Mouse (Mus musculus) heart, embryonic 14.5 days (tissue): ENCODE data around the gene Stac3. TPM values are rescaled to one million over a fixed set of nuclear protein-coding genes. Genes with fewer than 3 reads are reported as not detected.

Experiments
- ATAC-seq: fragments of 200-750 bp; cut with Nextera tagmentation; 2 replicates; pipeline ENCODE4 v1.8.0; 2017; ENCODE audit warnings: low read depth, moderate TSS enrichment; ENCODE audit not compliant: insufficient number of reproducible peaks, insufficient read depth, low FRiP score
- H3K27ac ChIP-seq, 2 experiments: fragments of 200-500 bp in 1 of 2; fragments of 300-500 bp in 1 of 2; sonication (generic) in 1 of 2; replicated peaks in 1 of 2; 2 replicates each; pipeline ENCODE4 v1.5.1; 2012 to 2014; ENCODE audit warnings: low read depth in 2 of 2, low read length in 2 of 2, control low read depth in 1 of 2, mild to moderate bottlenecking in 1 of 2, mixed read lengths in 1 of 2; ENCODE audit not compliant: control insufficient read depth in 1 of 2, insufficient read depth in 1 of 2
- H3K27me3 ChIP-seq: fragments of 300-500 bp; sonication (generic); 2 replicates; pipeline ENCODE4 v1.6.1; 2014; ENCODE audit warnings: mild to moderate bottlenecking, low read length, control low read depth; ENCODE audit not compliant: control insufficient read depth, insufficient read depth
- H3K36me3 ChIP-seq: fragments of 300-500 bp; sonication (generic); 2 replicates; pipeline ENCODE4 v1.6.1; 2014; ENCODE audit warnings: mild to moderate bottlenecking, control low read depth, low read length, mixed read lengths; ENCODE audit not compliant: control insufficient read depth, insufficient read depth
- H3K4me1 ChIP-seq, 2 experiments: fragments of 200-500 bp in 1 of 2; fragments of 300-500 bp in 1 of 2; sonication (generic) in 1 of 2; 2 replicates each; pipeline ENCODE4 v1.6.1; 2012 to 2014; ENCODE audit warnings: low read length in 2 of 2, control low read depth in 1 of 2, mixed read lengths in 1 of 2; ENCODE audit not compliant: control insufficient read depth in 2 of 2, insufficient read depth in 2 of 2
- H3K4me2 ChIP-seq: fragments of 300-500 bp; sonication (generic); 2 replicates; pipeline ENCODE4 v1.6.1; 2014; ENCODE audit warnings: mild to moderate bottlenecking, low read length
- H3K4me3 ChIP-seq, 2 experiments: fragments of 200-500 bp in 1 of 2; fragments of 300-500 bp in 1 of 2; sonication (generic) in 1 of 2; 2 replicates each; pipeline ENCODE4 v1.5.1; 2012 to 2014; ENCODE audit warnings: low read length in 2 of 2, mild to moderate bottlenecking in 2 of 2, control low read depth in 1 of 2, low read depth in 1 of 2, moderate library complexity in 1 of 2; ENCODE audit not compliant: control insufficient read depth in 1 of 2, insufficient read depth in 1 of 2
- H3K9ac ChIP-seq: fragments of 300-500 bp; sonication (generic); 2 replicates; pipeline ENCODE4 v1.6.1; 2014; ENCODE audit warnings: mild to moderate bottlenecking, low read length
- H3K9me3 ChIP-seq: fragments of 300-500 bp; sonication (generic); 2 replicates; pipeline ENCODE4 v1.6.1; 2016; ENCODE audit warnings: low read length, control low read depth; ENCODE audit not compliant: control insufficient read depth
- WGBS: fragments of 180-500 bp; shearing (Covaris S2); extraction: QIAGEN DNeasy Blood & Tissue Kit; methylation state at CpG from one replicate; pipeline ENCODE4 v1.1.7; 2014; 5-methylcytosine and 5-hydroxymethylcytosine counted together
- polyA plus RNA-seq: library from polyadenylated mRNA; unstranded; fragments of >200 nt; fragmentation: Nextera tagmentation; extraction: Ambion mirVana; gene quantifications from 2 replicates; pipeline ENCODE4 v1.2.1, GENCODE M21; 2014

Gene Stac3
- polyA plus RNA-seq, 1 experiment from 2014 or later, result 0.31 TPM

GRCm38 (mm10) chr10:127530945-127531344 is 29.5 kb downstream of the Stac3 start:
- 2% methylated on average over 24 of the region's 25 CpGs for WGBS
- Histone ChIP-seq H3K9me3 (no peaks in the 10 kb centered on the region), H3K9ac (no peak overlapping the region), H3K4me1 (peaks cover 11 to 28% of the 10 kb centered on the region in 2 experiments), H3K36me3 (no peaks in the 10 kb centered on the region), H3K4me2 (no peak overlapping the region), H3K27me3 (peaks cover 100% of the 10 kb centered on the region), H3K27ac (no peak overlapping the region), H3K4me3 (0 out of 4 replicates have a peak overlapping the region, but pooled peaks of 1 of the 2 experiments have one; percentile 3)
- no peak for ATAC-seq

DNA sequence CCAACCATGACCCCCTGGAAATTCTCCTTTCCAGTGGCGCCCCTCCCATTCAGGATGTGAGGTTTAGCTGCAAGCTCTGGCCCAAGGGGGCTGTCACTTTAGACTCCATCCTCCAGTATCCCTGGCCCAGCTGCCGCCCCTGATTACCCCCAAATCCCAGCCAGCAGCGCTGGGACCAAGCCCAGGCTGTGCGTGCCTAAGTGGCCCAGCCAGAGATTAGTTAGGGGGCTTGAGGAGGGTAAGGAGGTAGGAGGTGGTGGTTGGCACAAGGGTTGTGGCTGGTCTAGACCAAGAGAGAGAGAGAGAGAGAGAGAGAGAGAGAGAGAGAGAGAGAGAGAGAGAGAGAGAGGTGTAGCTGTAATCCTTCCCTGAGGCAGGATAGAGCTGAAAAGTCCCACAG is 30.1 kb downstream of the Stac3 start:
- Histone ChIP-seq H3K27ac (no peak overlapping the region), H3K9me3 (no peaks in the 10 kb centered on the region), H3K4me2 (no peak overlapping the region), H3K4me3 (no peak overlapping the region), H3K36me3 (no peaks in the 10 kb centered on the region), H3K9ac (no peak overlapping the region), H3K27me3 (peaks cover 100% of the 10 kb centered on the region), H3K4me1 (peaks cover 8 to 22% of the 10 kb centered on the region in 2 experiments)
- 1% methylated on average over 4 of the region's 4 CpGs for WGBS
- ATAC-seq, result no peak

GRCm38 (mm10) chr10:127534036-127534928 is 32.8 kb downstream of the Stac3 start, which contains the start of gene Nxph4:
Gene Nxph4, minus strand, starts transcription at chr10:127534559.
- Histone ChIP-seq H3K4me1 (peaks cover 8 to 19% of the 10 kb centered on the region in 2 experiments), H3K27me3 (peaks cover 79% of the 10 kb centered on the region), H3K4me3 (peak within 1 kb of the TSS; percentile 48 to 49), H3K27ac (no peak within 1 kb of the TSS), H3K4me2 (peak within 1 kb of the TSS; percentile 77), H3K36me3 (0 out of 2 replicates have a peak, but pooled peaks cover 7% of the 10 kb centered on the region), H3K9ac (peak within 1 kb of the TSS; percentile 31), H3K9me3 (no peaks in the 10 kb centered on the region)
- under 1% methylated on average over 64 of the region's 78 CpGs for WGBS
- ATAC-seq, result 0 out of 2 replicates have a peak, but pooled peaks have one; percentile 25

- H3K36me3 ChIP-seq, result 0 out of 2 replicates have a peak, but pooled peaks cover 8% of the 10 kb centered on the region
- no peak overlapping the region for H3K9ac ChIP-seq
- WGBS, result 1% methylated on average over 26 of the region's 30 CpGs
- peak overlapping the region; percentile 19 to 48; a peak in 3 of 4 replicates for H3K4me3 ChIP-seq
- H3K4me1 ChIP-seq, result peaks cover 8 to 19% of the 10 kb centered on the region in 2 experiments
- peaks cover 72% of the 10 kb centered on the region for H3K27me3 ChIP-seq
- no peak for ATAC-seq
- H3K4me2 ChIP-seq, result peak overlapping the region; percentile 77
- H3K9me3 ChIP-seq, result no peaks in the 10 kb centered on the region
- H3K27ac ChIP-seq, result no peak overlapping the region
These were observed 33.5 kb downstream of the Stac3 start for GRCm38 (mm10) chr10:127534929-127535384.

DNA sequence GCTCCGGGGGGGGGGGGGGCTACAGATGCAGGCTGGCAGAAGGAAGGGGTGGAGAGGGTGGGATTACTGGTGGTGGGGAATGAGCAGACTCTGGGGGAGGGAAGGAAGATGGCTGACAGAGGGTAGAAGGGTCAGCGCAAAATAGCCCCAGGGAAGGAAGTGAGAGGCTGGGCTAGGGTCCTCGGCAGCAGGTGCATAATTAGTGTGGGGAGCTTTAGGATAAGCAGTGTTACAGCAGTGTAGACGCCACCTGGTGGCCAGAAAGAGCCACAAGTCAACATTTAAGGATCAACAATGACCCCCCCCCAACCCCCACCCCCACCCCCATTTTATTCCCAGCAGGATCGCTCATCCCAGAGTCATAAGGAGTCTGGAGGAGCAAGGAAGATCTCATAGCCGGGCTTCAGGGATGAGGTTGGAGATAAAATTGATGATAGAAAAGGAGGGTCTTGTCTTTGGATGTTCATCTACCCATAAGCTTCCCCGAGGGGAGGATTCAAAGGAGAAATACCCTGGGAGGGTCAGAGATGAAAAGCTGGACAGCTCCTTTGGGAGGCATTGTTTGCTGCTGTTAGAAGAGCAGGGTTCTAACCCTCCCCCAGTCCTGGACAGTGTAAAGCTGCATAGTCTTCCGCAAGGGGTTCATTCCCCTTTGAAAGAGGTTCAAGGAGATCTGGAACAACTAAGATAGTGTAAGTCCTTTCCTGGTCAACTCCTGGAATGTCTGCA is 35.3 kb downstream of the Stac3 start:
- peaks cover 54% of the 10 kb centered on the region for H3K27me3 ChIP-seq
- no peak overlapping the region for H3K27ac ChIP-seq
- no peak overlapping the region for H3K9ac ChIP-seq
- no peak overlapping the region for H3K4me2 ChIP-seq
- peaks cover 23% of the 10 kb centered on the region; the same call in 1 of the 2 replicates for H3K36me3 ChIP-seq
- H3K4me1 ChIP-seq, result peaks cover 8 to 16% of the 10 kb centered on the region in 2 experiments
- WGBS, result 17% methylated on average over 8 of the region's 8 CpGs
- no peak for ATAC-seq
- H3K4me3 ChIP-seq, result no peak overlapping the region
- H3K9me3 ChIP-seq, result no peaks in the 10 kb centered on the region

- peaks cover 42% of the 10 kb centered on the region for H3K27me3 ChIP-seq
- ATAC-seq, result no peak
- H3K4me2 ChIP-seq, result no peak overlapping the region
- no peaks in the 10 kb centered on the region for H3K9me3 ChIP-seq
- WGBS, result 23% methylated on average over 7 of the region's 7 CpGs
- no peak overlapping the region for H3K4me3 ChIP-seq
- H3K27ac ChIP-seq, result no peak overlapping the region
- H3K9ac ChIP-seq, result no peak overlapping the region
- peaks cover 8 to 16% of the 10 kb centered on the region in 2 experiments for H3K4me1 ChIP-seq
- H3K36me3 ChIP-seq, result peaks cover 33% of the 10 kb centered on the region; the same call in 1 of the 2 replicates
These were observed 36.5 kb downstream of the Stac3 start for GRCm38 (mm10) chr10:127537854-127538583.

DNA sequence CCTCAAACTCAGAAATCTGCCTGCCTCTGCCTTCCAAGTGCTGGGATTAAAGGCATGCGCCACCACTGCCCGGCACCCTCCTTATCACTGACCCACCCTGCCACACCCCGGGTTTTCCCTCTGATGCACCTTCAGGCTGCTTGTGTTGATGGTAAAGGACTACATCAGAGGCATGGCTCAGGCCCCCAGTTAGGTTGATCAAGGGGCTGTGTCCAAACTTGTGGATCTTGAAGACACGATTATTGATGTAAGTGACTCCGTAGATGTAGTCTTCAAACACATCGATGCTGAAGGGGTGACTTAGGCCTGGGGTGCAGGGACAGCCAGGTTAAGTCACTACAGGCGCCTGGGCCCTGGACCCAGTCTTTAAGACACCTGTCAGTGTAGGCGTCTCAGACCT is 40.0 kb downstream of the Stac3 start:
- Histone ChIP-seq H3K4me3 (no peak overlapping the region), H3K27ac (no peak overlapping the region), H3K4me1 (no peaks in the 10 kb centered on the region; a peak in 1 of 4 replicates), H3K9me3 (no peaks in the 10 kb centered on the region), H3K36me3 (peaks cover 61% of the 10 kb centered on the region), H3K27me3 (peaks cover 7% of the 10 kb centered on the region), H3K9ac (no peak overlapping the region), H3K4me2 (no peak overlapping the region)
- WGBS, result 91% methylated on average over 8 of the region's 8 CpGs
- no peak for ATAC-seq
